ENCODE assay signal across 7 mouse cellular contexts in genomic region chr14:18270529-18271441, GRCm38 (mm10). TPM values are rescaled to one million over a fixed set of nuclear protein-coding genes. Genes with fewer than 3 reads are reported as not detected.
A peak's percentile ranks its signal among the peaks of the same experiment; 100 is the strongest.
DNase-seq lines count a peak whose midpoint lies in the region; ATAC-seq lines count a peak whose summit lies in the region.

TSS of gene Nkiras1 (plus strand) at chr14:18271136.
TSS of gene Rpl15 (minus strand) at chr14:18271391.

- WGBS in embryonic facial prominence, embryonic 11.5 days, result under 1% methylated on average over 77 of the region's 78 CpGs
- WGBS in limb, embryonic 10.5 days, result under 1% methylated on average over 78 of the region's 78 CpGs
- WGBS in midbrain, embryonic 13.5 days, result under 1% methylated on average over 73 of the region's 78 CpGs

- DNase-seq in adrenal gland, postnatal 14 days, result peak; percentile 99
- peak; percentile 98 for DNase-seq in embryonic facial prominence, embryonic 11.5 days (ENCODE audit: low spot score)
- DNase-seq in kidney, adult 11 months, result peak; percentile 100
- DNase-seq in limb, embryonic 10.5 days (ENCODE audit: low spot score), result peak; percentile 98
- DNase-seq in spleen, adult 12 weeks (ENCODE audit: low spot score), result peak; percentile 88

- H3K27ac ChIP-seq in embryonic facial prominence, embryonic 11.5 days (replicated peaks; ENCODE audit: low read depth, low read length), result peak within 1 kb of the TSS; percentile 48
- H3K27ac ChIP-seq in limb, embryonic 10.5 days, result peak within 1 kb of the TSS; percentile 98
- peak within 1 kb of the TSS; percentile 86 for H3K27ac ChIP-seq in midbrain, embryonic 13.5 days

- no peaks in the 10 kb centered on the region for H3K27me3 ChIP-seq in embryonic facial prominence, embryonic 11.5 days (ENCODE audit: control insufficient read depth, insufficient read depth, low read length)
- H3K27me3 ChIP-seq in limb, embryonic 10.5 days (ENCODE audit: low read depth, poor library complexity, severe bottlenecking), result no peaks in the 10 kb centered on the region
- no peaks in the 10 kb centered on the region for H3K27me3 ChIP-seq in midbrain, embryonic 13.5 days

- H3K36me3 ChIP-seq in embryonic facial prominence, embryonic 11.5 days (replicated peaks; ENCODE audit: control insufficient read depth, insufficient read depth, low read depth, low read length), result peaks cover 6% of the 10 kb centered on the region; the same call in 1 of the 2 replicates
- peaks cover 35% of the 10 kb centered on the region for H3K36me3 ChIP-seq in limb, embryonic 10.5 days
- H3K36me3 ChIP-seq in midbrain, embryonic 13.5 days, result peaks cover 22% of the 10 kb centered on the region

- H3K4me1 ChIP-seq in embryonic facial prominence, embryonic 11.5 days (ENCODE audit: control insufficient read depth, insufficient read depth, low read length), result no peaks in the 10 kb centered on the region
- peaks cover 6% of the 10 kb centered on the region for H3K4me1 ChIP-seq in limb, embryonic 10.5 days
- peaks cover 26% of the 10 kb centered on the region for H3K4me1 ChIP-seq in midbrain, embryonic 13.5 days (replicated peaks)

- ATAC-seq in embryonic facial prominence, embryonic 11.5 days (replicated peaks; ENCODE audit: insufficient number of reproducible peaks, low FRiP score, low TSS enrichment, low read depth), result peak; percentile 100
- peak; percentile 92 for ATAC-seq in granulocyte monocyte progenitor cell, adult 5-6 weeks (replicated peaks; ENCODE audit: poor library complexity, severe bottlenecking)
- peak; percentile 100 for ATAC-seq in midbrain, embryonic 13.5 days

- H3K4me3 ChIP-seq in embryonic facial prominence, embryonic 11.5 days (ENCODE audit: low read depth, low read length), result peak within 1 kb of the TSS; percentile 87
- H3K4me3 ChIP-seq in limb, embryonic 10.5 days, result peak within 1 kb of the TSS; percentile 89
- peak within 1 kb of the TSS; percentile 90 for H3K4me3 ChIP-seq in midbrain, embryonic 13.5 days (replicated peaks)

- peak within 1 kb of the TSS; percentile 97 for H3K9ac ChIP-seq in embryonic facial prominence, embryonic 11.5 days (replicated peaks; ENCODE audit: low read length)
- peak within 1 kb of the TSS; percentile 99 for H3K9ac ChIP-seq in midbrain, embryonic 13.5 days (replicated peaks)

- peak within 1 kb of the TSS; percentile 67 for H3K4me2 ChIP-seq in embryonic facial prominence, embryonic 11.5 days (ENCODE audit: low read depth, low read length)
- peak within 1 kb of the TSS; percentile 80 for H3K4me2 ChIP-seq in midbrain, embryonic 13.5 days (replicated peaks)

- H3K9me3 ChIP-seq in embryonic facial prominence, embryonic 11.5 days (replicated peaks; ENCODE audit: control insufficient read depth, low read length), result no peaks in the 10 kb centered on the region
- H3K9me3 ChIP-seq in limb, embryonic 10.5 days (replicated peaks), result no peaks in the 10 kb centered on the region
- no peaks in the 10 kb centered on the region for H3K9me3 ChIP-seq in midbrain, embryonic 13.5 days

RNA-seq across cellular contexts. Expression of gene Nkiras1, which starts in this region (rescaled TPM):
- 23.1 and 27.1 TPM in 2 replicates for total RNA-seq in adrenal gland, postnatal 14 days (2021)
- 10.7 and 13.0 TPM in 2 replicates for polyA plus RNA-seq in embryonic facial prominence, embryonic 11.5 days (2014; fragmentation: Nextera tagmentation; extraction: Ambion mirVana)
- 10.7 and 27.7 TPM in 2 replicates for total RNA-seq in granulocyte monocyte progenitor cell, adult 5-6 weeks (2014; fragmentation: Nextera tagmentation)
- 4.9 and 8.4 TPM in 2 replicates for total RNA-seq in granulocyte monocyte progenitor cell, adult 5-6 weeks (2017)
- 10.0 and 11.1 TPM in 2 replicates for polyA plus RNA-seq in limb, embryonic 10.5 days (2016; fragmentation: Nextera tagmentation; extraction: Ambion mirVana)
- polyA plus RNA-seq in midbrain, embryonic 13.5 days (2015; fragmentation: Nextera tagmentation; extraction: Ambion mirVana), result 32.2 and 32.8 TPM in 2 replicates

RNA-seq across cellular contexts. Expression of gene Rpl15, which starts in this region (rescaled TPM):
- 815 and 940 TPM in 2 replicates for total RNA-seq in adrenal gland, postnatal 14 days (2021)
- polyA plus RNA-seq in embryonic facial prominence, embryonic 11.5 days (2014; fragmentation: Nextera tagmentation; extraction: Ambion mirVana), result 469 and 514 TPM in 2 replicates
- total RNA-seq in granulocyte monocyte progenitor cell, adult 5-6 weeks (2014; fragmentation: Nextera tagmentation), result 2,321 and 2,369 TPM in 2 replicates
- total RNA-seq in granulocyte monocyte progenitor cell, adult 5-6 weeks (2017), result 2,140 and 2,427 TPM in 2 replicates
- 460 and 562 TPM in 2 replicates for polyA plus RNA-seq in limb, embryonic 10.5 days (2016; fragmentation: Nextera tagmentation; extraction: Ambion mirVana)
- polyA plus RNA-seq in midbrain, embryonic 13.5 days (2015; fragmentation: Nextera tagmentation; extraction: Ambion mirVana), result 322 and 334 TPM in 2 replicates

Comparison
In these comparisons a context has a peak if more than half of its experiments do, and no peak if none do; other contexts are left out.
1. Peak in every context shown above with its lines: DNase-seq, ATAC-seq, H3K4me3 ChIP-seq and H3K27ac ChIP-seq.
2. H3K27ac ChIP-seq: peak in every context shown above with its lines; median percentile 98 in limb, embryonic 10.5 days; 86 in midbrain, embryonic 13.5 days; 48 in embryonic facial prominence, embryonic 11.5 days.